Mouse (Mus musculus): Measurements from ENCODE around the gene Rexo1.

Gene Rexo1

DNA sequence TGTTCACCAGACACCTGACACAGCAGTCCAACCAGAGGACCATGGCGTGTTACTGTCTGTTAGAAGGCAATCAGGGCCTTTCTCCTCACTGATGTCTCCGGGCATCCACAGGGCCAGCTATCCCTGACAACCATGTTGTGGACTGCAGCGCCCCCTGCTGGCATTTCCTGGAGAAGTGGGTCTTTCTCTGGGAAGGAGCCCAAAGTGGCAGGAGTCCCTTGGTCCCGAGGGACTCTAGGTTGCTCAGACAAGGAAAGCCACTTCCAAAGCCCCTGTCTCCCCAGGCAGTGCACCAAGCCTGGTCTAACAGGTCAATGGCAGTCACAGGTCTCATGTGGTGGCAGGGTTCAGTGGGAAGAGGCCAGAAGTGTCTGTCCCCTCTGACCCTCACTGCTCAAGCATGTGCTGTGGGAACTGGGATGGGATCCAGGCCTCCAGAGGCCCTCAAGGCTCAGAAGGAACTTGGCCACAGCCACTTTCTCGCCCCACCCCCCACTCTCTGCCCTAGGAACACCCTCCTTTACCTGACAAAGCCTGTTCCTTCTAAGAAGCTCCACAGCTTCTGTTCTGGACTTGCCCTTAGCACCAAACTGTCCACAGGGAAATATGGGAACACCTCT is 3.9 kb downstream of the Rexo1 start:
- DNase-seq (ENCODE audit: low spot score in 2 of 2): peak; percentile 89 to 92

DNA sequence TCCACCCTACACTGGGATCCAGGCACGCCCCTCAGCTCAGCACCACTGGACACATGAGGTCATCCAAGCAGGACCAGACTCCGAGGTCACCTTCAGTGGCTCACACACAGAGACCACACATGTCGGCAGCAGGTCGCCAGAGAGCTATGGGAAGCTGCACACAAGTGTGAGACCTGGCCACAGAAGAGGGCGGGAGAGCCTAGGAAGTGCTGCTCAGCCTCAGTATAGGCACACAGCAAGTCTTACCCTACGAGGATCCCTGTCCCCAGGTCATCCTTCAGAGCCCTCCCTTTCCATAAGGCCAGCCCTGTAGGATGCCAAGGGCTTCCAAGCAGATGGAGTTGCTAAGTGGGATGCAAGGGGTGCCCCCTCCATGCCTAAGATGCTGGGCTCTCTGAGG is 7.4 kb downstream of the Rexo1 start:
- DNase-seq (ENCODE audit: low spot score in 2 of 2): no peak

DNA sequence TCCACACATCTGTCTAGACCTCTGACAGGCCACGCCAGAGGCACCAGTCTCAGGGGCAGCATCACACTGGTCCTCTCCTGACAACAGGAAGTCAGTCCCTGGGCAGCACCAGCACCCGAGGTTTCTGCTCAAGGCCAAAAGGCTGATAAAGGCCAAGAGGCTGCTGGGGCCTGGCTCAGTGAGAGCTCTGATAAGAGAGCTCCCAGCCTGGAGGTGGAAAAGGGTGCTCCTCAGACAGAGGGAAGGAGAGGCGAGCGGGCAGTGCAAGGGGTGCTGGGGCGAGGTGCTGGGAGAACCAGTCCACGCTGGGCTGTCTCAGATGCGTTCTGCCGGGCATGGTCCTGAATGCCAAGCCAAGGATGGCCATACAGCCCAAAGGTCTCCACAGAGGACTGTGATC is 7.8 kb downstream of the Rexo1 start:
- peak; percentile 57 to 77 for DNase-seq (ENCODE audit: low spot score in 2 of 2)

DNA sequence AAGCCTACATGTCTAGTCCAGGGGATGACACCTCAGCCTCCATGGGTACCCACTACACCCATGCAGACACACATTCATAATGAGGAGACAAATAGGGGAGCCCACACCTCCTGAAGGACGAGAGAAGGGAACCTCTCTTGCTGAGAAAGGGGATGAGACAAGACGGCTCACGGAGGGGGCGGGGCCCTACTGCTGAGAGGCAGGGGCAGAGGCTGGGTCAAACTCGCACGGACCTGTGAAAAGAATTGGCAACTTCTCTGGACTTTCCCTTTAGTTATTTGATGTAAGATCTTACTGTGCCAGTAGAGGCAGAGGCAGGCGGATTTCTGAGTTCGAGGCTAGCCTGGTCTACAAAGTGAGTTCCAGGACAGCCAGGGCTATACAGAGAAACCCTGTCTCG is 9.0 kb downstream of the Rexo1 start:
- DNase-seq (ENCODE audit: low spot score in 2 of 2): no peak

- DNase-seq (ENCODE audit: low spot score in 2 of 2): no peak
Observed at GRCm38 (mm10) chr10:80549279-80549678, 12.1 kb downstream of the Rexo1 start.

GRCm38 (mm10) chr10:80548428-80549006 is 12.8 kb downstream of the Rexo1 start:
- peak; percentile 72 to 84 for DNase-seq (ENCODE audit: low spot score in 2 of 2)

- no peak for DNase-seq (ENCODE audit: low spot score in 2 of 2)
Observed at GRCm38 (mm10) chr10:80547539-80547938, 13.8 kb downstream of the Rexo1 start.

DNA sequence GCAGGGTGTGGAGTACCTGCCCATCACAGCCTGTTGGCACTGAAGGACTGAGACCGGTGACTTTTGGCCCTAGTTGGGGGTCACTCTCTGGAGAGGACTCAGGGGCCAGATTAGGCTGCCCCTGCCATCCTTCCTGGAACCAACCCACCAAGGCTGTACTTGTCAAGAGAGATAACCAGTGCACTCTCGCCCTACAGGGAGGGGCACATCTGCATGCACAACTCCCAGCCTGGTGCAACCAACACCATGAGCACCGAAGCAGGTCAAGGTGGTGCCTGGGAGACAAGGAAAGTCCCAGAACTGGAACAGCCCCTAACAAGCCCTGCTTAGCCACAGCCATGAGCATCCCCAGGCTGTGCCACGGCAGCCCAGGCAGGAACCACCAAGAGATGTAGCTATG is 14.4 kb downstream of the Rexo1 start:
- DNase-seq (ENCODE audit: low spot score in 2 of 2): no peak

DNA sequence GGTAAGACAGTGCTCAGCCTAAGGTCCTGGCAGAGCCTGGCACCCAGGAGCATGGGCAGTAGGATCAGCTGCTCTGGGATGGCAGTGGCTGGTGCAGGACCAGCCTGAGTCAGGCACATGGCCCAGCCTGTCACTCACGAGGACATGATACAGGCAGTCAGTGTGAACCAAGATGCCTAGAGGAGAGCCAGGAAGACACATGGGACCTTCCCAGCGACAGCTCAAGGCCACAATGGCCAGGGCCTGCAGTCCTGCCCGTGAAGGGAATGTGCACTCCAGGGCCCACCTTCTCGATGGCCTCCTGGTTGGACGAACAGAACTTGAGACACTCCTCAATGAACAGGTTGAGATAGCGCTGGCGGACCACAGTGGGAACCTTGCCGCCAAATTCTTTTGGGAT is 15.8 kb downstream of the Rexo1 start:
- DNase-seq (ENCODE audit: low spot score in 2 of 2): no peak

- DNase-seq (ENCODE audit: low spot score in 2 of 2): no peak
Observed at GRCm38 (mm10) chr10:80543873-80544272, 17.5 kb downstream of the Rexo1 start.

DNA sequence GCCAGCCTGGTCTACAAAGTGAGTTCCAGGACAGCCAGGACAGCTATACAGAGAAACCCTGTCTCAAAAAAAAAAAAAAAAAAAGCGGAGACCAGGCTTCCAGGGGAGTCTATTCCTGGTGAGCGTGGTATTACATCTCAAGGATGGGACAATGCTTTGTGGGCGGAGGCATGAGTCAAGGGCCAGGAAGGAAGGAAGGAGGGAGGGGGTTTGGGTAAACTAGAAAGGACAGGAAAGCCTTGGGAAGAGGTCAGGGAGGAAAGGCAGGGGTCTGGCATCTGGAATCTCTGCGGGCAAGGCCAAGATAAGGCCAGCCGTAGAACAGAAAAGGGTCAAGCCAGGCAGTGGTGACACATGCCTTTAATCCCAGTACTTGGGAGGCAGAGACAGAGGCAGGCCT is 21.9 kb downstream of the Rexo1 start:
- no peak for DNase-seq (ENCODE audit: low spot score in 2 of 2)

- peak; percentile 97 to 100 for DNase-seq (ENCODE audit: low spot score in 2 of 2)
Observed at GRCm38 (mm10) chr10:80538710-80539394, 22.5 kb downstream of the Rexo1 start, which contains the start of gene Atp8b3. TSS of gene Atp8b3 (minus strand) at chr10:80539124.

DNA sequence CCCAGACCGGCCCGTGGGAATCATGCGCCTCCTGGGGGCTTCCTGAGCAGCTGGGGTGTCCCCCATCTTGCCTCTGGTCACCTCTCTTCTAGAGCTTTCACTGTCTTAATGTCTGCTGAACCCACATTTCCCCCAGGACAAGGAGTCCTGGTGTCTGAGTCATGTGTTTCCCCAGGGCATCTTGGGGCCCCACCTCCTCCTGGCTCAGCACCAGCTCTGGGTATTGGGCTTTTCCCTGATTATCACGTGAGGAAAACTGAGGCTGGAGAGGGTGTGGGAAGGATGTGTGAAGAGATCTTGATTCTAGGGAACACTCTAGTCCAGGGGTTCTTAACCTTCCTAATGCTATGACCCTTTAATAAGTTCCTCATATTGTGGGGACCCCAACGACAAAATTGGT is 23.2 kb downstream of the Rexo1 start:
- DNase-seq (ENCODE audit: low spot score in 2 of 2): no peak

- peak; percentile 74 to 90 for DNase-seq (ENCODE audit: low spot score in 2 of 2)
Observed at GRCm38 (mm10) chr10:80535711-80536110, 25.6 kb downstream of the Rexo1 start.

DNA sequence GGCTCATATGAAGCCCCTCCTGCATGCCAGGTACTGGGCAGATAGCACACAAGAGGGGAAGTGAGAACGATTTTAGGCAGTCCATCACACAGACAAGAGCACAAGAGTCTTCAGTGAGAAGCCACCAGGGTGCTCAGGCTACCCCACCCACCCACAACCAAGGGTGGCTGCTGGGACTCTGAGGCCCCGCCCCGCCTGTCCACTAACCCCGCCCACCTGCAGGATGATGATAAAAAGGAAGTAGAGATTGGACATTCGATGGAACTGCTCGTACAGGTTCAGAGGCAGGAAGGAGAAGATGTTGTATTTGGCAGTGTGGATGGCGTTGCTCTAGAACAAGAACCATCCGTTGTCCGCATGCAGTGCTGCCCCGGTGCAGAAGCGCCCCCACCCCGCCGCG is 26.3 kb downstream of the Rexo1 start:
- peak; percentile 76 to 89 for DNase-seq (ENCODE audit: low spot score in 2 of 2)

DNA sequence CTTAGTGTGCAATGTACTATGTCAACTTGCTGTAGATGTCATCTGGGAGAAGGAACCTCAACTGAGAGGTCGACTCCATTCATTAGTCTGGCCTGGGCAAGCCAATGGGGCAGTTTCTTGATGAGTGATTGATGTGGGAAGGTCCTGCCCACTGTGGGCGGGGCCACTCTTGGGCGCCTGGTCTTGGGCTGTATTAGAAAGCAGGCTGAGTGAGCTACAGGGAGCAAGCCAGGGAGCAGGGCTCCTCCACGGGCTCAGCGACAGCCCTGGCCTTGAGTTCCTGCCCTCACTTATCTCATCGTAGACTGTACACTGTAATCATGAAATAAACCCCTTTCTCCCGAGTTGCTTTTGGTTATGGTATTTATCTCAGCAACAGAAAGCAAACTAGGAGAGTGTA is 27.7 kb downstream of the Rexo1 start:
- peak; percentile 74 to 88 for DNase-seq (ENCODE audit: low spot score in 2 of 2)

- DNase-seq (ENCODE audit: low spot score in 2 of 2): peak in 1 of 2 experiments; percentile 63
Observed at GRCm38 (mm10) chr10:80532783-80533182, 28.6 kb downstream of the Rexo1 start.

DNA sequence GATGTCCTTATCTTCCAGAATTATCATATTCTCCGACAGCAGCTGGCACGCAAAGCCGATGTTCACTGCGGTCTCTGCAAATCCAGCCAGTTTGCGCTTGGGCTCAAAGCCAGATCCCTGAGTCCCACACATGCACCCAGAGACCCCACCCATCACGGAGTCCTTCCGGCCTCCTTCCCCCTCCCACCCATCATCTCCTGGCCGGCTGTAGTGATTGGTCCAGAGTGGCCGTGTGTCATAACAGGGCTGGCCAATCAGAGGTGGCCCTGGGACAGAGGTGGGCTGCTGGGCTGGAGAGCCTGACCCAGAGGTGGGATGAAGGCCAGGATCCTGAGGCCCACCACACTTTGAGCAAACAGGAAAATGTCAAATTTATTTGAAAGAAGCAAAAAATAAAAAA is 35.2 kb downstream of the Rexo1 start:
- DNase-seq (ENCODE audit: low spot score in 2 of 2): no peak

GRCm38 (mm10) chr10:80523299-80523698 is 38.1 kb downstream of the Rexo1 start:
- DNase-seq (ENCODE audit: low spot score in 2 of 2): peak in 1 of 2 experiments; percentile 58

DNA sequence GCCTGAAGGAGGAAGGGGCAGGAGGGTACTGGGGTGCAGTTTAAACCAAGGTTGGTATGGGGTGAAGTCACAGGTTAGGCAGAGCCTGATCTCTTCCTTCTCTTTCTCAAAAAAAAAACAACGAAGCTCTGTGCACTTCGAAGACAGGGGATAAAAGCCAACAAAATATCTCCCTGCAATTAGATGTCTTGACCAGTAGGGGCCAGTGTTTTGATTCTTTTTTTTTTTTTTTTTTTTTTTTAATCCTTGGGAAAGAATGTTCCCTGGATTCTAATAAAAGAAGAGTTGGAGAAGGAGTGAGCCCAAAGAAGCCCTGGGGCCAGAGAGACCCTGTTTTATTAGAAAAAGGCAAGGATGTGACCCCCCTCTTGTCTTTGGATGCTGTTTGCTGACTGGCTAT is 42.1 kb downstream of the Rexo1 start:
- DNase-seq (ENCODE audit: low spot score in 2 of 2): no peak

- DNase-seq (ENCODE audit: low spot score in 2 of 2): no peak
Observed at GRCm38 (mm10) chr10:80513739-80514138, 47.6 kb downstream of the Rexo1 start.

DNA sequence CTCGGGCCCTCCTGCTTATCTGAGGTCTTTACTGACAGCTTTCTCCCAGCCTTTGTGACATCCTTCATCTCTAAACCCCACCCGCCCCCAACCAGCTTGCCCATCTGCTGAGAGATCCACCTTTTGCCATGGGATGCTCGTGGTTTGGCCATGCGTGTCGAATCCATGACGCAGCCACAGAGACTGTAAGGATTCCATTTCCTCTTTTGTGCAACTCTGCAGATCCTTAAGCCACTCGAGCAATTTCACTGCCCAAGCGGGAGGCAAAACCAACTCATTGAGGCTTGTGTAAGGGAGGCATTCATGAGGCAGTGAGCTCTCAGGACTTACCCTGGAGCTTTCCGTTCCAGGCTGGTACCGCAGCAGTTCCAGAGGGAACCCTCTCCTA is 51.1 kb downstream of the Rexo1 start:
- DNase-seq (ENCODE audit: low spot score in 2 of 2): no peak

Data from spleen, postnatal 10 days (tissue).